ENCODE assay signal across 24 mouse cellular contexts in the genomic region with DNA sequence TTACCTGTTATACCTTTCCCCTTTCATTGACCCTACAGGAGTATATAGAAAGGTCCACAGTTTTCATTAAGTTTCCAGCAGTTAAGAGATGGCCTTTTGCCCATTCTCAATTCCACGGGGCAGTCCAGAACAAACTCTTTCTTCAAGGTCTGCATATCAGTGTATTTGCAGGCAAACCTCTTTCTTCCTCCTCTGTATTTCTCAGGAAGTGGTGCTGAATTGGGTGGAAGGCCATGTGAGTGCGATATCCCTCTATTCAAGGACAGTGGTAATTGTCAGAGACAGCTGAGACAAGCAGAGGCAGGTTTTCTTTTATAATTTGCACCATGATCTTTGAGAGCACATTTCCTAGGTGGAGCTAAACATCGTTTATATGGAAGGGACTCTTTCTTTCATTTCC. TPM values are rescaled to one million over a fixed set of nuclear protein-coding genes. Genes with fewer than 3 reads are reported as not detected.
"Had no signal": no experiment of that assay in that cellular context is flagged by ENCODE, and none has a peak within 500 bp of the region (broad histone marks: within the 10 kb centered on the region; RNA-seq: fewer than 3 reads in every experiment).

No protein-coding gene starts in this region.

- H3K4me1 ChIP-seq: hindbrain, embryonic 13.5 days; hindbrain, embryonic 15.5 days; limb, embryonic 10.5 days; limb, embryonic 12.5 days; liver, embryonic 13.5 days; liver, embryonic 15.5 days had no signal

- H3K9ac ChIP-seq: hindbrain, embryonic 13.5 days; hindbrain, embryonic 15.5 days; limb, embryonic 12.5 days; liver, embryonic 13.5 days; liver, embryonic 15.5 days; liver, postnatal 0 days had no signal

- H3K27me3 ChIP-seq: hindbrain, embryonic 13.5 days; hindbrain, embryonic 15.5 days; limb, embryonic 12.5 days; liver, embryonic 13.5 days; liver, embryonic 15.5 days had no signal

- H3K4me3 ChIP-seq: hindbrain, embryonic 13.5 days; hindbrain, embryonic 15.5 days; layer of hippocampus, adult 2 months; left cerebral cortex, adult 2 months; limb, embryonic 10.5 days; limb, embryonic 12.5 days; liver, embryonic 13.5 days; liver, embryonic 15.5 days had no signal

- H3K36me3 ChIP-seq: hindbrain, embryonic 13.5 days; hindbrain, embryonic 15.5 days; limb, embryonic 10.5 days; limb, embryonic 12.5 days; liver, embryonic 13.5 days; liver, embryonic 15.5 days had no signal

- H3K9me3 ChIP-seq: hindbrain, embryonic 13.5 days; hindbrain, embryonic 15.5 days; limb, embryonic 10.5 days; limb, embryonic 12.5 days; liver, embryonic 13.5 days; liver, embryonic 15.5 days had no signal

- DNase-seq: gastrocnemius, postnatal 14 days; gastrocnemius, postnatal 36 days; kidney, adult 11 months; kidney, adult 2 months; kidney, adult 9 months; kidney, postnatal 10 days; kidney, postnatal 25 days; kidney, postnatal 4 days; liver; liver, embryonic 13.5 days; liver, postnatal 0 days had no signal

- H3K4me2 ChIP-seq: hindbrain, embryonic 13.5 days; hindbrain, embryonic 15.5 days; limb, embryonic 12.5 days; liver, embryonic 11.5 days; liver, embryonic 13.5 days; liver, embryonic 15.5 days had no signal

- H3K27ac ChIP-seq: hindbrain, embryonic 13.5 days; hindbrain, embryonic 15.5 days; hindbrain, postnatal 0 days; layer of hippocampus, adult 2 months; left cerebral cortex, adult 2 months; limb, embryonic 10.5 days; limb, embryonic 12.5 days; liver, embryonic 13.5 days; liver, embryonic 15.5 days had no signal

- ATAC-seq: hindbrain, postnatal 0 days; intestine, embryonic 16.5 days; liver, postnatal 0 days had no signal

RNA-seq across cellular contexts. Expression of a gene that starts 16.8 kb away (rescaled TPM):
- total RNA-seq: gastrocnemius, adult 18-20 months; gastrocnemius, adult 8-10 months; gastrocnemius, postnatal 14 days; hematopoietic stem cell, adult 5-6 weeks had no signal
- polyA plus RNA-seq: kidney, adult 2 months had no signal
